Mouse (Mus musculus) neural tube, embryonic 11.5 days (tissue): ENCODE results near the gene Hnrnpm. TPM values are rescaled to one million over a fixed set of nuclear protein-coding genes. Genes with fewer than 3 reads are reported as not detected.
"Not testable (repeated sequence)": the region's sequence is repeated elsewhere in the genome, so short reads cannot be mapped to it uniquely, and the experiment has no call there.

Experiments
- ATAC-seq: fragments of 200-750 bp; cut with Nextera tagmentation; 2 replicates; pipeline ENCODE4 v1.8.0; 2017; ENCODE audit warnings: moderate number of reproducible peaks, mild to moderate bottlenecking, moderate TSS enrichment, moderate library complexity; ENCODE audit not compliant: insufficient read depth, low FRiP score, low TSS enrichment
- DNase-seq: peaks from one replicate; pipeline ENCODE4 v3.0.0-alpha.2; 2015; ENCODE audit warnings: low spot score
- H3K27ac ChIP-seq: fragments of 300-500 bp; sonication (generic); 2 replicates; pipeline ENCODE4 v1.5.1; 2014; ENCODE audit warnings: low read depth, mild to moderate bottlenecking, low read length
- H3K27me3 ChIP-seq: fragments of 300-500 bp; sonication (generic); 2 replicates; pipeline ENCODE4 v1.6.1; 2014; ENCODE audit warnings: mild to moderate bottlenecking, low read length, mixed read lengths; ENCODE audit not compliant: control insufficient read depth, insufficient read depth
- H3K36me3 ChIP-seq: fragments of 300-500 bp; sonication (generic); 2 replicates; pipeline ENCODE4 v1.6.1; 2014; ENCODE audit warnings: mild to moderate bottlenecking, low read length, moderate library complexity, mixed read lengths; ENCODE audit not compliant: control insufficient read depth, insufficient read depth
- H3K4me1 ChIP-seq: fragments of 300-500 bp; sonication (generic); 2 replicates; pipeline ENCODE4 v1.6.1; 2014; ENCODE audit warnings: low read length, mixed read lengths; ENCODE audit not compliant: control insufficient read depth, insufficient read depth
- H3K4me2 ChIP-seq: fragments of 300-500 bp; sonication (generic); 2 replicates; pipeline ENCODE4 v1.6.1; 2014; ENCODE audit warnings: low read depth, mild to moderate bottlenecking, moderate library complexity
- H3K4me3 ChIP-seq: fragments of 300-500 bp; sonication (generic); 2 replicates; pipeline ENCODE4 v1.5.1; 2014; ENCODE audit warnings: low read depth, low read length
- H3K9ac ChIP-seq: fragments of 300-500 bp; sonication (generic); 2 replicates; pipeline ENCODE4 v1.6.1; 2014; ENCODE audit warnings: mild to moderate bottlenecking, low read length
- H3K9me3 ChIP-seq: fragments of 300-500 bp; sonication (generic); 2 replicates; pipeline ENCODE4 v1.6.1; 2016; ENCODE audit warnings: low read length; ENCODE audit not compliant: control insufficient read depth
- WGBS: fragments of 180-500 bp; shearing (Covaris S2); extraction: QIAGEN DNeasy Blood & Tissue Kit; methylation state at CpG from one replicate; pipeline ENCODE4 v1.1.7; 2014; 5-methylcytosine and 5-hydroxymethylcytosine counted together
- polyA plus RNA-seq: library from polyadenylated mRNA; unstranded; fragments of >200 nt; fragmentation: Nextera tagmentation; extraction: Ambion mirVana; gene quantifications from 2 replicates; pipeline ENCODE4 v1.2.1, GENCODE M21; 2014

The Hnrnpm gene
- polyA plus RNA-seq, 1 experiment from 2014 or later, result 554 TPM

DNA sequence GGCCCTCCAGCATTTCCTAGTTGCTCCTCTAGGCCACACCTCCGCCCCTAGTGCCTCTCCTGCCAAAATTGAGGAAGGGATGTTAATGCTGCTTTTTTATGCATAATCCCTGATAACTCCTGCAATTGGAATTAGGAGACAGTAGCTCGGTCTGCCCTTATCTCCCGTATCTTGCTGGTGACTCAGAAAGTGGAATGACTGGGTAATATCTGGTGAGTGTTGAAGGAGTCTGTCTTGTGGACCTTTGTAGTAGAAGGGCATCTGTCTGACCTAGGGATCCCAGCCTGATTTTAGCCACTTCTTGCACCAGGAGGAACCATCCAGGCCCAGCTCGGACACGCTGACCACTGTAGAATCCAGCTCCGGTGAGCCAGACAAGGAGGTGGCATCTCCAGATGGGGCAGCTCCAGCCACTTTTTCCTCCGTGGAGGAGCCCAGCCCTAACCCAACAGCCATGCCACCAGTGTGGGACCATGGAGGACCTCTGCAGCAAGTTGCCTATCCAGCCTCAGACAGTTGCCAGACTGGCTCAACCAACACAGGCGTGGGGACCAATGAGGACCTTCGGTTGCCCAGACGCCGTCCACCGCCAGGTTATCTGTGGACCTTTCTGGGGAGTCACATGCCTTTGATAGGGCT, 57.1 kb downstream of the Hnrnpm start:
- Histone ChIP-seq H3K27ac (peak overlapping the region; percentile 80; the same call in 1 of the 2 replicates), H3K4me2 (peak overlapping the region; percentile 48), H3K27me3 (no peaks in the 10 kb centered on the region), H3K9ac (peak overlapping the region; percentile 72), H3K4me3 (peak overlapping the region; percentile 42), H3K4me1 (peaks cover 7% of the 10 kb centered on the region; the same call in 1 of the 2 replicates), H3K36me3 (no peaks in the 10 kb centered on the region; the same call in 1 of the 2 replicates), H3K9me3 (no peaks in the 10 kb centered on the region)
- no peak for DNase-seq
- ATAC-seq, result peak; percentile 33; the same call in 1 of the 2 replicates
- 77% methylated on average over 12 of the region's 12 CpGs for WGBS

DNA sequence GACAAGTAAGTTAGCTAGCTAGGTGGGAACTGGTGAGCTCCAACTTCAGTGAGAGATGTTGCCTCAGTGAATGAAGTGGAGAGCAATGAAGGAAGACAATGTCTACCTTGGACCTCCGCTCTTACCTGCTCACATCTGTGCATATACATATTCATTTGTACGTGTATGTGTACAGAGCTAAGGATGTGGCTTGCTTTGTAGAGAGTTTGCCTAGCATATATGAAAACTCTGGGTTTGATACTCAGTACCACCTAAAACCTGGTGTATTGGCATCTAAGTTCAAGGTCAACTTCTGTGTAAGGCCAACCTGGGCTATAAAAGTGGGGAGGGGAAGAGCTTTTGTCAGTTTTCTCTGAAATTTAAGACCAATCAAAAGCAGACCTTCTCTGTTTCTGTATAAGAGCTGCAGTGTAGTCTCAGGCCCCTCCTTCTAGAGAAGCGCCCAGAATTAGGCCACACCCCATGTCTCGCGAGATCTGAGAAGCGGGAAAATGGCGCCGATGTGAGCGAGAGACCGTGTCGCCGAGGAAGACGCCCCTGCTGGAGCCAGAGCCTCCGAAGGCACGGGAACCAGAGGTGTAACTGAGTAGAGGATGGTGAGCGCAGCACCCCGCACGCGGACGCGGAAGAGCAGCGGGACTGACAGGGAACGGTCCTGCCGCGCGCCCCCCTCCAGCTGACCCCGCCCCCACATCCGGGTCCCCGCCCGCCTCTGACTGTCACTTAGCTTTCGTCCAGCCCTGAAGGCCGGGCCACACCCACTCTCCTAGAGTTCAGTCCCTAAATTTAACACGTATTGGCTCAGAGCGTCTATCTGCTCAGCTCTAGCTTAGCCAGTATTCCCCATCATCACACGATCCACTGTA, 57.8 kb downstream of the Hnrnpm start, which contains the start of gene Zfp414:
TSS of gene Zfp414 (plus strand) at position 470 of the 866 bp plus-strand sequence.
- peak; percentile 95 for DNase-seq
- WGBS, result 4% methylated on average over 31 of the region's 35 CpGs

GRCm38 (mm10) chr17:33627281-33627680, 59.4 kb downstream of the Hnrnpm start:
- 92% methylated on average over 3 of the region's 3 CpGs for WGBS
- H3K4me3 ChIP-seq, result no peak overlapping the region
- no peak overlapping the region for H3K9ac ChIP-seq
- H3K9me3 ChIP-seq, result no peaks in the 10 kb centered on the region
- no peak overlapping the region for H3K4me2 ChIP-seq
- H3K4me1 ChIP-seq, result peaks cover 7% of the 10 kb centered on the region; the same call in 1 of the 2 replicates
- DNase-seq, result no peak
- no peak for ATAC-seq
- H3K27me3 ChIP-seq, result no peaks in the 10 kb centered on the region
- H3K36me3 ChIP-seq, result no peaks in the 10 kb centered on the region; the same call in 1 of the 2 replicates
- H3K27ac ChIP-seq, result no peak overlapping the region

More for the DNA sequence above, 57.8 kb downstream of the Hnrnpm start, which contains the start of gene Zfp414:
- Histone ChIP-seq H3K27ac (peak within 1 kb of the TSS; percentile 80), H3K36me3 (no peaks in the 10 kb centered on the region; the same call in 1 of the 2 replicates), H3K9ac (peak within 1 kb of the TSS; percentile 72), H3K9me3 (no peaks in the 10 kb centered on the region), H3K4me3 (peak within 1 kb of the TSS; percentile 42), H3K4me1 (peaks cover 7% of the 10 kb centered on the region; the same call in 1 of the 2 replicates), H3K4me2 (peak within 1 kb of the TSS; percentile 48), H3K27me3 (no peaks in the 10 kb centered on the region)
- peak; percentile 94 for ATAC-seq

GRCm38 (mm10) chr17:33613726-33614125, 72.9 kb downstream of the Hnrnpm start:
- H3K4me3 ChIP-seq, DNase-seq, H3K36me3 ChIP-seq, H3K9me3 ChIP-seq, H3K27ac ChIP-seq, H3K9ac ChIP-seq, H3K4me1 ChIP-seq, ATAC-seq, H3K27me3 ChIP-seq, H3K4me2 ChIP-seq: not testable (repeated sequence)
- 87% methylated on average over 5 of the region's 5 CpGs for WGBS

- Histone ChIP-seq H3K9ac (no peak overlapping the region), H3K4me2 (no peak overlapping the region), H3K9me3 (no peaks in the 10 kb centered on the region), H3K27ac (no peak overlapping the region), H3K4me1 (no peaks in the 10 kb centered on the region), H3K36me3 (no peaks in the 10 kb centered on the region), H3K4me3 (no peak overlapping the region), H3K27me3 (no peaks in the 10 kb centered on the region)
- ATAC-seq, result no peak
- 81% methylated on average over 7 of the region's 7 CpGs for WGBS
- no peak for DNase-seq
Observed at GRCm38 (mm10) chr17:33610548-33610947, 76.1 kb downstream of the Hnrnpm start.

- 90% methylated on average over 2 of the region's 2 CpGs for WGBS
- DNase-seq, result no peak
- no peak overlapping the region for H3K9ac ChIP-seq
- H3K4me2 ChIP-seq, result no peak overlapping the region
- no peak overlapping the region for H3K27ac ChIP-seq
- ATAC-seq, result no peak
- no peaks in the 10 kb centered on the region for H3K27me3 ChIP-seq
- no peaks in the 10 kb centered on the region for H3K4me1 ChIP-seq
- no peaks in the 10 kb centered on the region for H3K9me3 ChIP-seq
- no peaks in the 10 kb centered on the region for H3K36me3 ChIP-seq
- H3K4me3 ChIP-seq, result no peak overlapping the region
Observed at GRCm38 (mm10) chr17:33607273-33607672, 79.4 kb downstream of the Hnrnpm start.

DNA sequence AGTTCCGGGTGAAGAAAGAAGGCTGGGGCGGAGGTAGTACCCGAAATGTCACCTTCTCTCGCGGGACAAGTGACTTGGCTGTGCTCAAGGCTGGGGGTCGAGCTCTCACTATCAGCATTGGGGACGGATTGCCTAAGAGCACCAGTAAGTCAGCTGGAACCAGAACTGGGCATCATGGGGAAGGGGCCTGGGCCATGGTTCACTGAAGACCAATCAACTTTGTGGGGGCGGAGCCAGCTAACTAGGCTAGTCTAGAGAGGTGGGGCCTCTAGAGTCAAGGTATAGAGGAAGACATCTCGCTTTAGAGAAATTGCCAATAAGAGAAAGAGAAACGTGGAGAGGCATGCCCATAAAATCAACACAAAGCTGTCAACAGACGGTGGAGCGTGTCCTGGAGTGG, 84.7 kb downstream of the Hnrnpm start:
- no peak overlapping the region for H3K27ac ChIP-seq
- H3K9ac ChIP-seq, result no peak overlapping the region
- ATAC-seq (no peak), DNase-seq (no peak)
- 86% methylated on average over 12 of the region's 12 CpGs for WGBS
- H3K4me1 ChIP-seq, result no peaks in the 10 kb centered on the region
- H3K4me3 ChIP-seq, result no peak overlapping the region
- H3K36me3 ChIP-seq, result no peaks in the 10 kb centered on the region
- no peak overlapping the region for H3K4me2 ChIP-seq
- no peaks in the 10 kb centered on the region for H3K27me3 ChIP-seq
- no peaks in the 10 kb centered on the region for H3K9me3 ChIP-seq

- ATAC-seq, result no peak
- H3K27me3 ChIP-seq, result no peaks in the 10 kb centered on the region
- H3K9me3 ChIP-seq, result no peaks in the 10 kb centered on the region
- H3K4me1 ChIP-seq, result no peaks in the 10 kb centered on the region
- 88% methylated on average over 3 of the region's 3 CpGs for WGBS
- no peaks in the 10 kb centered on the region for H3K36me3 ChIP-seq
- no peak for DNase-seq
- H3K9ac ChIP-seq, result no peak overlapping the region
- no peak overlapping the region for H3K27ac ChIP-seq
- no peak overlapping the region for H3K4me2 ChIP-seq
- H3K4me3 ChIP-seq, result no peak overlapping the region
Observed at GRCm38 (mm10) chr17:33600831-33601230, 85.8 kb downstream of the Hnrnpm start.
